Mouse (Mus musculus): ENCODE measurements at regions not wholly inside any gene's neighbourhood (a gene's known extent, or its start where the extent isn't known, plus 50 kb on each side); places are given as distances from the start of the nearest gene placed in this dataset.
A peak's percentile ranks its signal among the peaks of the same experiment; 100 is the strongest.
"Not testable (repeated sequence)": the region's sequence is repeated elsewhere in the genome, so short reads cannot be mapped to it uniquely, and the experiment has no call there.

DNA sequence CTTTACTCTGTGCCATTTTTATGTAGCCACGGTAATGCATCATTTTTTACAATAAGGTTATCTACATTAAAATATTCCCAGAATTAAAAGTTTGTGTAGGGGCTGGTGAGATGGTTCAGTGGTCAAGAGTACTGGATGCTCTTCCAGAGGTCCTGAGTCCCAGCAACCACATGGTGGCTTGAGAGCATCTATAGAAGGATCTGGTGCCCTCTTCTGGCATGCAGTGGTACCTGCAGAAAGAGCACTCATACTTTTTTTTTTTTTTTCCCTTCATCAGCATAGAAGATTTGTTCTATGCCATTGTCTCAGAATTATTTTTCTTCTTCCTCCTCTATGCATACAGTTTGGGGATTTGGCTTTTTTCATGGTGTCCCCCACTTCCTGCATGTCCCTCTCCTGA lies 84.9 kb upstream of the Prkcq start:
- H3K27me3 ChIP-seq, result no peaks in the 10 kb centered on the region
- H3K4me3 ChIP-seq, result no peak overlapping the region
- no peak overlapping the region for H3K9ac ChIP-seq
- no peaks in the 10 kb centered on the region for H3K36me3 ChIP-seq
- no peak overlapping the region for H3K27ac ChIP-seq
- no peak overlapping the region for H3K4me2 ChIP-seq (replicated peaks)
- 24% methylated on average over 1 of the region's 1 CpGs for WGBS
- no peaks in the 10 kb centered on the region for H3K4me1 ChIP-seq
- H3K9me3 ChIP-seq, result no peaks in the 10 kb centered on the region
- ATAC-seq (ENCODE audit: low FRiP score, low read depth), result no peak

DNA sequence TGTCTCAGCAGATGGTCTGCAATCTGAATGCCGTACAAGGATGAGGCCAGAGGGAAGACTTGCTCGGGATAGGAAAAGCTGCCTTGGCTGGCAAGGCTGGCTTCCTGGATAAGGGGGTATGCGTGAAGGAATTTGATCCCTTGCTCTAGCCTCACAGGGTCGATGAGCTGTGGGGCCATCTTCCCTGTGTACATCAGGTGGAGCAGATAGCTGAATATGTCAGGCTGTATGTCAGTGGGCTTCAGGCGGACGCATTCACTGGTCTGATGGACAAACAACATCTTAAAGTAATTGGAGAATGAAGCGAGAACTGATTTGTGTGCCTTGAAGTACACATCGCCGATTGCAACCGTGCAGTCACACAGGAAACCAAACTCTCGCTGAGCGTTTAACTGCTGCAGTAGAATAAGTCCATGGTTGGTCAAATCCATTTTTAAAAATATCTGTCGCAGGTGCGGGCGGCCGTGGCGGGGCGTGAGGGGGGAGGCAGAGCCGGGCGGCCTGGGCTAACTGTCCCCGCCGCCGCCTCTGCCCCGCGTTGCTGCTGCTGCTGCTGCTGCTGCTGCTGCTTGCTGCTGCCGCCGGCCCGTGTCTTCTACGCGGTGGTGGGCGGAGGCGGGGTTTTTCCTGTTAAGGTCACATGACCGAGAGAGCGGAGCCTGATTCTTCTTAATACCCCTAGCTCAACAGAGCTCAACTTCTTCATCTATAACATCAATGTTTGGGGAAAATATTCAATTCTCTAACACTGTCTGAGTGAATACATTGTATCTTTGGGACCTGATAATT lies 71.9 kb upstream of the Prkcq start:
- H3K27ac ChIP-seq, H3K27me3 ChIP-seq, H3K9me3 ChIP-seq, H3K4me1 ChIP-seq, H3K36me3 ChIP-seq: not testable (repeated sequence)
- peak overlapping the region; percentile 60 for H3K4me2 ChIP-seq (replicated peaks)
- WGBS, result 44% methylated on average over 34 of the region's 34 CpGs
- H3K4me3 ChIP-seq, result peak overlapping the region; percentile 39
- H3K9ac ChIP-seq, result peak overlapping the region; percentile 51; the same call in 1 of the 2 replicates
- peak; percentile 76 for ATAC-seq (ENCODE audit: low FRiP score, low read depth)

DNA sequence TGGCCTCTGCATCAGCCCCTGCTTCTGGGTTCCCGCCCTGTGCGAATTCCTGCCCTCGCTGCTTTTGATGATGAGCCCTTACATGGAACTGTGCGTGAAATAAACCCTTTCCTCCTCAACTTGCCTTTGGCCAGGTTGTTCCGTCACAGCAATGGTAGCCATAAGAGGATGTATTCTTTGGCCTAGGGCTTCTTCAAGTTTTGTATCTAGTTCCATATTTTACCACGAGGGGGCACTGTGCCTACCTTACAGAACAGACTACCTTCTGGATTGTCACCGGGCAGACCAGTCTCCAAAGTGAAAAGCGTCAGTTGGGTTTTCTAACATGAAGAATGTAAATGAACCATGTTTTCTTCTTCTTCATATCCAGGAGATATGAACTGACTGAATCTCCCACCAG lies 58.7 kb upstream of the Prkcq start:
- ATAC-seq (ENCODE audit: low FRiP score, low read depth), result no peak
- H3K27ac ChIP-seq, result no peak overlapping the region
- H3K36me3 ChIP-seq, result no peaks in the 10 kb centered on the region
- no peaks in the 10 kb centered on the region for H3K9me3 ChIP-seq
- no peak overlapping the region for H3K4me3 ChIP-seq
- no peak overlapping the region for H3K9ac ChIP-seq
- WGBS, result 41% methylated on average over 8 of the region's 8 CpGs
- H3K27me3 ChIP-seq, result no peaks in the 10 kb centered on the region
- no peak overlapping the region for H3K4me2 ChIP-seq (replicated peaks)
- no peaks in the 10 kb centered on the region for H3K4me1 ChIP-seq

DNA sequence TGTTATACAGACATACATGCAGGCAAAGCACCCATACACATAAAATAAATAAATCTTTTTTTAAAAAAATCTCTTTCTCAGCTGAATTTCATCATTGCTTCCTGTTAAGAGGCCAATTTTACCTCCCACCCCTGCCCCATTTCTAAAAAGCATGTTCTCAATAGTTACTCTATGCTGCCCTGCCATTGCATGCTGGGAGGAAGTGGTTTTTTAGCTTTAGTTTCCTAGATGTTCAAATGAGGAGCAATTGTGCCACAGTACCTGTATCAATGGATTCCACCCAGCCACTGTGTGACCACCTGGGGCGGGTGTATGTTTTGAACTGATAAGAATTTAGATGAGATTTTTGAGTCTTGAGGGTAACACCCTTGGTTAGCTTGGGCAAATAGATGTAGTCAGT lies 53.3 kb upstream of the Prkcq start:
- Histone ChIP-seq H3K4me2 (replicated peaks) (no peak overlapping the region), H3K27ac (no peak overlapping the region), H3K9me3 (no peaks in the 10 kb centered on the region), H3K4me3 (no peak overlapping the region), H3K4me1 (no peaks in the 10 kb centered on the region), H3K9ac (no peak overlapping the region), H3K36me3 (no peaks in the 10 kb centered on the region), H3K27me3 (no peaks in the 10 kb centered on the region)
- no peak for ATAC-seq (ENCODE audit: low FRiP score, low read depth)
- WGBS, result 86% methylated on average over 1 of the region's 1 CpGs

DNA sequence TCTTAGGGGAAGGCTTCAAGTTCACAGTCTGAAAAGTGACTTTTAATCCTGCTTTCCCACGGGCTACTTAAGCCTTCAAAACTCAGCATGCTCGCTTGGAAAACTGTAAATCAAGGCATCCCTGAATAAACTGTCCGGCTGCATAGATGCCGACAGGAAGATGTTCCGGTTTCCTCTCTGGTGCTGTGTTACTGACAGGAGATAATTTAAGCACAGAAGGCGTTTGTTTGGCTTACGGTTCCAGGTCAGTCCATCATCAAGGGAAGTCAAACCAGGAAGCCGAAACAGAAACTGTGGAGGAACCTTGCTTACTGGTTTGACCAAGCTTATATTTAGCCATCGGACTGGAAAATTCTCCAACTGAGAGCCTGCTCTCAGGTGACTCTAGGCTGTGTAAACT lies 52.6 kb upstream of the Prkcq start:
- WGBS, result 80% methylated on average over 9 of the region's 9 CpGs
- Histone ChIP-seq H3K9me3 (no peaks in the 10 kb centered on the region), H3K36me3 (no peaks in the 10 kb centered on the region), H3K9ac (no peak overlapping the region), H3K27ac (no peak overlapping the region), H3K27me3 (no peaks in the 10 kb centered on the region), H3K4me3 (no peak overlapping the region), H3K4me1 (no peaks in the 10 kb centered on the region), H3K4me2 (replicated peaks) (no peak overlapping the region)
- no peak for ATAC-seq (ENCODE audit: low FRiP score, low read depth)
